Mouse (Mus musculus): ENCODE measurements around the gene Mical3.

DNA sequence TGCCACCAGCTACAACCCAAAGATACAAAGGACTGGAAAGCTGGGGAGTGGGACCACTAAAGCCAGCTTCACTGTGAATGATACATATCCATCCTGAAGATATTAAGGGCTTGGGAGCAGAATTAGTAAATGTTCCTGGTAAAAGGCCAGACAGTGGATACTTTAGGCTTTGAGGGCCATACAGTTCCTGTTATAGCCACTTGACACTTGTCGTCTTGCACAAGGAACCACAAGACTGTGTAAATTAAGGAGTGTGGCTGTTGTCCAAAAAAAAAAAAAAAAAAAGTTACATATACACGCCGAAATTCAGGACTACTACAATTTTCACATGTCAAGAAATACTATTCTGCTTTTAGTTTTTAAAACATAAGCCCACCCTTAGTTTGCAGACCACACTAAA lies 17.6 kb upstream of the Mical3 start:
- TF ChIP-seq POLR2A (IDR thresholded peaks at IDR 0.05; ENCODE audit: borderline replicate concordance, extremely low read depth, insufficient read depth, insufficient read length, poor library complexity, severe bottlenecking) (no peak), CTCF (IDR thresholded peaks at IDR 0.05; ENCODE audit: borderline replicate concordance, extremely low read depth, insufficient read depth, insufficient read length) (no peak)

Data from brain, embryonic 14.5 days (tissue).